Mouse (Mus musculus): ENCODE data around the gene Mlana.

Gene Mlana

GRCm38 (mm10) chr19:29697245-29697874, at the start of gene Mlana:
Gene Mlana, plus strand, starts transcription at chr19:29697824.
- DNase-seq (ENCODE audit: low read depth, low spot score), result no peak

- DNase-seq (ENCODE audit: low read depth, low spot score), result no peak
These were observed 49.1 kb upstream of the Mlana start for GRCm38 (mm10) chr19:29648550-29648914.

- no peak for DNase-seq (ENCODE audit: low read depth, low spot score)
These were observed 47.9 kb upstream of the Mlana start for GRCm38 (mm10) chr19:29649683-29650082.

GRCm38 (mm10) chr19:29653768-29654265, 43.8 kb upstream of the Mlana start:
- no peak for DNase-seq (ENCODE audit: low read depth, low spot score)

GRCm38 (mm10) chr19:29655148-29655547, 42.5 kb upstream of the Mlana start:
- DNase-seq (ENCODE audit: low read depth, low spot score), result no peak

GRCm38 (mm10) chr19:29656029-29656428, 41.6 kb upstream of the Mlana start:
- no peak for DNase-seq (ENCODE audit: low read depth, low spot score)

GRCm38 (mm10) chr19:29656620-29657019, 41.0 kb upstream of the Mlana start:
- no peak for DNase-seq (ENCODE audit: low read depth, low spot score)

- no peak for DNase-seq (ENCODE audit: low read depth, low spot score)
These were observed 40.6 kb upstream of the Mlana start for GRCm38 (mm10) chr19:29657033-29657432.

GRCm38 (mm10) chr19:29657558-29657957, 40.1 kb upstream of the Mlana start:
- DNase-seq (ENCODE audit: low read depth, low spot score), result no peak

- DNase-seq (ENCODE audit: low read depth, low spot score), result no peak
These were observed 38.8 kb upstream of the Mlana start for GRCm38 (mm10) chr19:29658836-29659235.

GRCm38 (mm10) chr19:29659705-29660104, 37.9 kb upstream of the Mlana start:
- DNase-seq (ENCODE audit: low read depth, low spot score), result no peak

GRCm38 (mm10) chr19:29660835-29661764, 36.5 kb upstream of the Mlana start:
- no peak for DNase-seq (ENCODE audit: low read depth, low spot score)

GRCm38 (mm10) chr19:29661974-29662580, 35.5 kb upstream of the Mlana start:
- DNase-seq (ENCODE audit: low read depth, low spot score), result no peak

- DNase-seq (ENCODE audit: low read depth, low spot score), result no peak
These were observed 33.8 kb upstream of the Mlana start for GRCm38 (mm10) chr19:29663780-29664179.

GRCm38 (mm10) chr19:29664934-29665333, 32.7 kb upstream of the Mlana start:
- DNase-seq (ENCODE audit: low read depth, low spot score), result no peak

GRCm38 (mm10) chr19:29666164-29666563, 31.5 kb upstream of the Mlana start:
- DNase-seq (ENCODE audit: low read depth, low spot score), result no peak

GRCm38 (mm10) chr19:29666965-29667594, 30.5 kb upstream of the Mlana start:
- DNase-seq (ENCODE audit: low read depth, low spot score), result no peak

- no peak for DNase-seq (ENCODE audit: low read depth, low spot score)
These were observed 29.5 kb upstream of the Mlana start for GRCm38 (mm10) chr19:29668135-29668534.

- DNase-seq (ENCODE audit: low read depth, low spot score), result no peak
These were observed 27.4 kb upstream of the Mlana start for GRCm38 (mm10) chr19:29670247-29670646.

- DNase-seq (ENCODE audit: low read depth, low spot score), result no peak
These were observed 26.5 kb upstream of the Mlana start for GRCm38 (mm10) chr19:29671160-29671559.

- no peak for DNase-seq (ENCODE audit: low read depth, low spot score)
These were observed 25.0 kb upstream of the Mlana start for GRCm38 (mm10) chr19:29672660-29673059.

GRCm38 (mm10) chr19:29674946-29675345, 22.7 kb upstream of the Mlana start:
- DNase-seq (ENCODE audit: low read depth, low spot score), result no peak
